Mouse (Mus musculus): ENCODE measurements around the gene Blnk.

- TF ChIP-seq CTCF (IDR thresholded peaks at IDR 0.05; ENCODE audit: control insufficient read depth, insufficient read depth, insufficient replicate concordance, low read depth, low read length) (no peak), POLR2A (IDR thresholded peaks at IDR 0.05; ENCODE audit: control insufficient read depth, low read depth, low read length) (no peak)
These were observed 2.2 kb downstream of the Blnk start for GRCm38 (mm10) chr19:40992096-40992495.
